Mouse (Mus musculus): Measurements from ENCODE around the gene Icmt. TPM values are rescaled to one million over a fixed set of nuclear protein-coding genes. Genes with fewer than 3 reads are reported as not detected.

The Icmt gene
- polyA plus RNA-seq, 1 experiment from 2014 or later, result 22.6 TPM

- WGBS, result 80% methylated on average over 6 of the region's 6 CpGs
- peaks cover 54% of the 10 kb centered on the region for H3K36me3 ChIP-seq (ENCODE audit: control insufficient read depth, insufficient read depth, low read length)
Measured at GRCm38 (mm10) chr4:152328691-152329090, 31.7 kb downstream of the Icmt start.

GRCm38 (mm10) chr4:152332952-152333351 is 35.9 kb downstream of the Icmt start:
- peak; percentile 14; the same call in 1 of the 2 replicates for ATAC-seq (ENCODE audit: insufficient number of reproducible peaks, insufficient read depth, low FRiP score, low read depth)
- Histone ChIP-seq H3K27me3 (ENCODE audit: control insufficient read depth, insufficient read depth, low read length) (0 out of 2 replicates have a peak, but pooled peaks cover 7% of the 10 kb centered on the region), H3K9me3 (ENCODE audit: control insufficient read depth, low read depth, low read length) (no peaks in the 10 kb centered on the region), H3K36me3 (ENCODE audit: control insufficient read depth, insufficient read depth, low read length) (peaks cover 62% of the 10 kb centered on the region), H3K27ac (ENCODE audit: low read length) (no peak overlapping the region), H3K4me3 (ENCODE audit: low read depth, low read length) (no peak overlapping the region), H3K4me2 (replicated peaks; ENCODE audit: low read depth, low read length) (no peak overlapping the region), H3K9ac (replicated peaks; ENCODE audit: low read depth, low read length) (no peak overlapping the region), H3K4me1 (ENCODE audit: control insufficient read depth, insufficient read depth, low read length) (no peaks in the 10 kb centered on the region)
- 32% methylated on average over 2 of the region's 2 CpGs for WGBS

More at GRCm38 (mm10) chr4:152328691-152329090, 31.7 kb downstream of the Icmt start:
- no peaks in the 10 kb centered on the region for H3K9me3 ChIP-seq (ENCODE audit: control insufficient read depth, low read depth, low read length)
- H3K27ac ChIP-seq (ENCODE audit: low read length), result no peak overlapping the region
- no peak for ATAC-seq (ENCODE audit: insufficient number of reproducible peaks, insufficient read depth, low FRiP score, low read depth)
- H3K9ac ChIP-seq (replicated peaks; ENCODE audit: low read depth, low read length), result no peak overlapping the region
- no peak overlapping the region for H3K4me3 ChIP-seq (ENCODE audit: low read depth, low read length)
- H3K27me3 ChIP-seq (ENCODE audit: control insufficient read depth, insufficient read depth, low read length), result no peaks in the 10 kb centered on the region
- no peak overlapping the region for H3K4me2 ChIP-seq (replicated peaks; ENCODE audit: low read depth, low read length)
- H3K4me1 ChIP-seq (ENCODE audit: control insufficient read depth, insufficient read depth, low read length), result peaks cover 10% of the 10 kb centered on the region

GRCm38 (mm10) chr4:152333587-152333986 is 36.6 kb downstream of the Icmt start:
- H3K4me1 ChIP-seq (ENCODE audit: control insufficient read depth, insufficient read depth, low read length), result no peaks in the 10 kb centered on the region
- 95% methylated on average over 12 of the region's 12 CpGs for WGBS

GRCm38 (mm10) chr4:152337772-152338171 is 40.7 kb downstream of the Icmt start:
- 36% methylated on average over 6 of the region's 6 CpGs for WGBS
- no peak overlapping the region for H3K27ac ChIP-seq (ENCODE audit: low read length)
- H3K4me1 ChIP-seq (ENCODE audit: control insufficient read depth, insufficient read depth, low read length), result 0 out of 2 replicates have a peak, but pooled peaks cover 9% of the 10 kb centered on the region
- no peak overlapping the region for H3K9ac ChIP-seq (replicated peaks; ENCODE audit: low read depth, low read length)
- ATAC-seq (ENCODE audit: insufficient number of reproducible peaks, insufficient read depth, low FRiP score, low read depth), result no peak
- H3K27me3 ChIP-seq (ENCODE audit: control insufficient read depth, insufficient read depth, low read length), result peaks cover 28% of the 10 kb centered on the region
- H3K4me3 ChIP-seq (ENCODE audit: low read depth, low read length), result no peak overlapping the region
- no peaks in the 10 kb centered on the region for H3K9me3 ChIP-seq (ENCODE audit: control insufficient read depth, low read depth, low read length)
- peaks cover 23% of the 10 kb centered on the region for H3K36me3 ChIP-seq (ENCODE audit: control insufficient read depth, insufficient read depth, low read length)
- H3K4me2 ChIP-seq (replicated peaks; ENCODE audit: low read depth, low read length), result no peak overlapping the region

More at GRCm38 (mm10) chr4:152333587-152333986, 36.6 kb downstream of the Icmt start:
- Histone ChIP-seq H3K9me3 (ENCODE audit: control insufficient read depth, low read depth, low read length) (no peaks in the 10 kb centered on the region), H3K36me3 (ENCODE audit: control insufficient read depth, insufficient read depth, low read length) (peaks cover 58% of the 10 kb centered on the region), H3K27ac (ENCODE audit: low read length) (no peak overlapping the region), H3K4me2 (replicated peaks; ENCODE audit: low read depth, low read length) (no peak overlapping the region), H3K4me3 (ENCODE audit: low read depth, low read length) (no peak overlapping the region), H3K27me3 (ENCODE audit: control insufficient read depth, insufficient read depth, low read length) (peaks cover 12% of the 10 kb centered on the region), H3K9ac (replicated peaks; ENCODE audit: low read depth, low read length) (no peak overlapping the region)
- ATAC-seq (ENCODE audit: insufficient number of reproducible peaks, insufficient read depth, low FRiP score, low read depth), result no peak

- no peak for ATAC-seq (ENCODE audit: insufficient number of reproducible peaks, insufficient read depth, low FRiP score, low read depth)
- Histone ChIP-seq H3K27me3 (ENCODE audit: control insufficient read depth, insufficient read depth, low read length) (peaks cover 28% of the 10 kb centered on the region), H3K4me2 (replicated peaks; ENCODE audit: low read depth, low read length) (peak within 1 kb of the TSS; percentile 100), H3K9ac (replicated peaks; ENCODE audit: low read depth, low read length) (no peak within 1 kb of the TSS; the same call in 1 of the 2 replicates), H3K4me1 (ENCODE audit: control insufficient read depth, insufficient read depth, low read length) (0 out of 2 replicates have a peak, but pooled peaks cover 9% of the 10 kb centered on the region), H3K27ac (ENCODE audit: low read length) (no peak within 1 kb of the TSS), H3K4me3 (ENCODE audit: low read depth, low read length) (peak within 1 kb of the TSS; percentile 49), H3K9me3 (ENCODE audit: control insufficient read depth, low read depth, low read length) (no peaks in the 10 kb centered on the region), H3K36me3 (ENCODE audit: control insufficient read depth, insufficient read depth, low read length) (peaks cover 14% of the 10 kb centered on the region)
- 1% methylated on average over 62 of the region's 120 CpGs for WGBS
Measured at GRCm38 (mm10) chr4:152338419-152339292, 41.6 kb downstream of the Icmt start, which contains the start of gene Chd5. TSS of gene Chd5 (plus strand) at chr4:152338651.

- no peak overlapping the region; the same call in 1 of the 2 replicates for H3K9ac ChIP-seq (replicated peaks; ENCODE audit: low read depth, low read length)
- 0 out of 2 replicates have a peak, but pooled peaks cover 9% of the 10 kb centered on the region for H3K4me1 ChIP-seq (ENCODE audit: control insufficient read depth, insufficient read depth, low read length)
- no peak for ATAC-seq (ENCODE audit: insufficient number of reproducible peaks, insufficient read depth, low FRiP score, low read depth)
- peak overlapping the region; percentile 49 for H3K4me3 ChIP-seq (ENCODE audit: low read depth, low read length)
- H3K27ac ChIP-seq (ENCODE audit: low read length), result no peak overlapping the region
- H3K9me3 ChIP-seq (ENCODE audit: control insufficient read depth, low read depth, low read length), result no peaks in the 10 kb centered on the region
- whole genome bisulfite sequencing, result 2% methylated on average over 20 of the region's 26 CpGs
- peaks cover 7% of the 10 kb centered on the region for H3K36me3 ChIP-seq (ENCODE audit: control insufficient read depth, insufficient read depth, low read length)
- peak overlapping the region; percentile 100 for H3K4me2 ChIP-seq (replicated peaks; ENCODE audit: low read depth, low read length)
- peaks cover 28% of the 10 kb centered on the region for H3K27me3 ChIP-seq (ENCODE audit: control insufficient read depth, insufficient read depth, low read length)
Measured at GRCm38 (mm10) chr4:152339293-152339790, 42.3 kb downstream of the Icmt start.

- Histone ChIP-seq H3K9me3 (ENCODE audit: control insufficient read depth, low read depth, low read length) (no peaks in the 10 kb centered on the region), H3K27ac (ENCODE audit: low read length) (no peak overlapping the region), H3K27me3 (ENCODE audit: control insufficient read depth, insufficient read depth, low read length) (peaks cover 28% of the 10 kb centered on the region), H3K4me1 (ENCODE audit: control insufficient read depth, insufficient read depth, low read length) (peaks cover 13% of the 10 kb centered on the region; the same call in 1 of the 2 replicates), H3K4me3 (ENCODE audit: low read depth, low read length) (no peak overlapping the region), H3K9ac (replicated peaks; ENCODE audit: low read depth, low read length) (no peak overlapping the region), H3K4me2 (replicated peaks; ENCODE audit: low read depth, low read length) (no peak overlapping the region), H3K36me3 (ENCODE audit: control insufficient read depth, insufficient read depth, low read length) (no peaks in the 10 kb centered on the region)
- no peak for ATAC-seq (ENCODE audit: insufficient number of reproducible peaks, insufficient read depth, low FRiP score, low read depth)
- WGBS, result 37% methylated on average over 15 of the region's 15 CpGs
Measured at GRCm38 (mm10) chr4:152340584-152341284, 43.7 kb downstream of the Icmt start.

GRCm38 (mm10) chr4:152343296-152343695 is 46.3 kb downstream of the Icmt start:
- no peak overlapping the region for H3K4me3 ChIP-seq (ENCODE audit: low read depth, low read length)
- no peak overlapping the region for H3K27ac ChIP-seq (ENCODE audit: low read length)
- H3K9me3 ChIP-seq (ENCODE audit: control insufficient read depth, low read depth, low read length), result no peaks in the 10 kb centered on the region
- no peak overlapping the region for H3K9ac ChIP-seq (replicated peaks; ENCODE audit: low read depth, low read length)
- peaks cover 13% of the 10 kb centered on the region; the same call in 1 of the 2 replicates for H3K4me1 ChIP-seq (ENCODE audit: control insufficient read depth, insufficient read depth, low read length)
- 15% methylated on average over 5 of the region's 5 CpGs for WGBS
- peaks cover 18% of the 10 kb centered on the region for H3K27me3 ChIP-seq (ENCODE audit: control insufficient read depth, insufficient read depth, low read length)
- ATAC-seq (ENCODE audit: insufficient number of reproducible peaks, insufficient read depth, low FRiP score, low read depth), result no peak
- H3K4me2 ChIP-seq (replicated peaks; ENCODE audit: low read depth, low read length), result no peak overlapping the region
- H3K36me3 ChIP-seq (ENCODE audit: control insufficient read depth, insufficient read depth, low read length), result no peaks in the 10 kb centered on the region

Data from stomach, embryonic 14.5 days (tissue).